Mouse (Mus musculus) liver, postnatal 0 days (tissue): ENCODE results near the gene Map2k3. TPM values are rescaled to one million over a fixed set of nuclear protein-coding genes. Genes with fewer than 3 reads are reported as not detected.

ENCODE experiments used
- ATAC-seq: fragments of 200-750 bp; cut with Nextera tagmentation; 2 replicates; pipeline ENCODE4 v1.8.0; 2017; ENCODE audit warnings: mild to moderate bottlenecking, moderate library complexity
- DNase-seq: peaks from one replicate; pipeline ENCODE4 v3.0.0-alpha.2; 2016
- H3K27ac ChIP-seq: fragments of 300-500 bp; sonication (generic); 2 replicates; pipeline ENCODE4 v1.5.1; 2014; ENCODE audit warnings: antibody characterized with exemption, moderate library complexity, mild to moderate bottlenecking, low read depth
- H3K27me3 ChIP-seq: fragments of 300-500 bp; sonication (generic); 2 replicates; pipeline ENCODE4 v1.6.1; 2014; ENCODE audit warnings: low read length, control low read depth, mixed read lengths; ENCODE audit not compliant: insufficient read depth
- H3K36me3 ChIP-seq: fragments of 300-500 bp; sonication (generic); replicated peaks from 2 replicates; pipeline ENCODE4 v1.6.1; 2014; ENCODE audit warnings: mild to moderate bottlenecking, control low read depth, low read length, moderate library complexity, mixed read lengths; ENCODE audit not compliant: insufficient read depth
- H3K4me1 ChIP-seq: fragments of 300-500 bp; sonication (generic); 2 replicates; pipeline ENCODE4 v1.6.1; 2014; ENCODE audit warnings: antibody characterized with exemption, mild to moderate bottlenecking, control low read depth; ENCODE audit not compliant: insufficient read depth
- H3K4me2 ChIP-seq: fragments of 300-500 bp; sonication (generic); 2 replicates; pipeline ENCODE4 v1.6.1; 2014; ENCODE audit warnings: low read depth, mild to moderate bottlenecking, low read length, moderate library complexity, mixed read lengths
- H3K4me3 ChIP-seq: fragments of 300-500 bp; sonication (generic); 2 replicates; pipeline ENCODE4 v1.5.1; 2014; ENCODE audit warnings: low read depth, low read length
- H3K9ac ChIP-seq: fragments of 300-500 bp; sonication (generic); replicated peaks from 2 replicates; pipeline ENCODE4 v1.6.1; 2014; ENCODE audit warnings: mild to moderate bottlenecking, moderate library complexity
- H3K9me3 ChIP-seq: fragments of 300-500 bp; sonication (generic); 2 replicates; pipeline ENCODE4 v1.6.1; 2016; ENCODE audit warnings: mild to moderate bottlenecking, control low read depth, low read length, mixed read lengths
- CTCF ChIP-seq: sonication (generic); IDR thresholded peaks from 2 replicates; pipeline ENCODE4 v1.5.1; 2016; ENCODE audit warnings: antibody characterized with exemption, low read depth
- EP300 ChIP-seq: IDR thresholded peaks from 2 replicates; pipeline ENCODE4 v1.6.1; 2016; ENCODE audit warnings: antibody characterized with exemption, low read depth, mild to moderate bottlenecking
- whole genome bisulfite sequencing: fragments of 180-500 bp; shearing (Covaris S2); extraction: QIAGEN DNeasy Blood & Tissue Kit; methylation state at CpG from one replicate; pipeline ENCODE4 v1.1.7; 2014; ENCODE audit not compliant: insufficient replicate concordance; 5-methylcytosine and 5-hydroxymethylcytosine counted together
- polyA plus RNA-seq: library from polyadenylated mRNA; unstranded; fragments of >200 nt; fragmentation: Nextera tagmentation; extraction: Ambion mirVana; gene quantifications from 2 replicates; pipeline ENCODE4 v1.2.1, GENCODE M21; 2015

Gene Map2k3
- polyA plus RNA-seq, 1 experiment from 2014 or later, result 66.5 TPM

DNA sequence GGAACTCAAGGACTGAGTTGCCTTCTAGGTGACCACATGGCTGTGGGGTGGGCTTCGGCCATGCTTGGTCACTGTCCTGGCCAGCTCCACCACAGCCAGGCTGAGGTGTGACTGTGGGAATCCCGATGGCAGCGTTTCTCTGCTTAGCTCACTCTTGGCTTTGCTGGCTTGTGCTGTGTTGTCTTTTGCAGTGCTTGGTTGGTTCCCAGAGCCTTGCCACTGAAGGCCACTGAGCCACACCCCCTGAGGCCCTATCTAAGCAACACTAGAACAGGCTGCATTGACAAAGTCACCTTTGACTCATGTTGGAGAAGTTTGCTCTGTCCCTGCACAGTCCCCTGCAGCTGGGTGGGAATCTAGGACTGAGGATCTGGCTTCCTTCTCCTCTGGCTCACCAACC lies 45.3 kb downstream of the Map2k3 start:
- ATAC-seq, result no peak
- H3K4me3 ChIP-seq, result no peak overlapping the region
- WGBS, result 44% methylated on average over 3 of the region's 3 CpGs
- H3K4me1 ChIP-seq, result peaks cover 2% of the 10 kb centered on the region; the same call in 1 of the 2 replicates
- no peaks in the 10 kb centered on the region for H3K36me3 ChIP-seq
- H3K4me2 ChIP-seq, result no peak overlapping the region
- no peak for DNase-seq
- no peak overlapping the region for H3K9ac ChIP-seq
- no peaks in the 10 kb centered on the region for H3K27me3 ChIP-seq
- no peaks in the 10 kb centered on the region for H3K9me3 ChIP-seq
- no peak for TF ChIP-seq CTCF
- TF ChIP-seq EP300, result no peak
- no peak overlapping the region for H3K27ac ChIP-seq

DNA sequence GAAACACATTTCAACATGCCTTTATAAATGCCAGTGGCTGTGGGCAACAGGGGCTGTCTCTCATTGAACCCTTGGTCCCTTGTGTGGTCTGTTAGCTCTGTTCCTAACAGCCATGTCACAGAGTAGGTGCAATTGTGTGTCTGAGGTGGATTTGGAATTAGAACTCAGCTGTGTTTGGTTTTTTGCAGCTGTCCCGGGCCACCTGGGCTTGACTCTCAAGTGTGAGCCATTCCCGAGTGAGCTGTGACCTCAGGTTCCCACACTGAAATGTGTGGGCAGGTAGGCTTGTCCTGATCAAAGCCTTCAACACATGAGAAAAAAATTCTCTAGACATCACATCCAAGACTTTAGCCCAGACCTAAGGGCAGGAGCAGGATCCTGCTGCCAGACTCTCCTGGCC lies 46.8 kb downstream of the Map2k3 start:
- DNase-seq (no peak), ATAC-seq (no peak)
- no peak overlapping the region for H3K27ac ChIP-seq
- H3K9ac ChIP-seq, result no peak overlapping the region
- H3K9me3 ChIP-seq, result no peaks in the 10 kb centered on the region
- peaks cover 2% of the 10 kb centered on the region; the same call in 1 of the 2 replicates for H3K4me1 ChIP-seq
- H3K4me2 ChIP-seq, result no peak overlapping the region
- no peaks in the 10 kb centered on the region for H3K27me3 ChIP-seq
- 87% methylated on average over 2 of the region's 2 CpGs for WGBS
- no peak overlapping the region for H3K4me3 ChIP-seq
- no peaks in the 10 kb centered on the region for H3K36me3 ChIP-seq
- TF ChIP-seq EP300 (no peak), CTCF (no peak)

DNA sequence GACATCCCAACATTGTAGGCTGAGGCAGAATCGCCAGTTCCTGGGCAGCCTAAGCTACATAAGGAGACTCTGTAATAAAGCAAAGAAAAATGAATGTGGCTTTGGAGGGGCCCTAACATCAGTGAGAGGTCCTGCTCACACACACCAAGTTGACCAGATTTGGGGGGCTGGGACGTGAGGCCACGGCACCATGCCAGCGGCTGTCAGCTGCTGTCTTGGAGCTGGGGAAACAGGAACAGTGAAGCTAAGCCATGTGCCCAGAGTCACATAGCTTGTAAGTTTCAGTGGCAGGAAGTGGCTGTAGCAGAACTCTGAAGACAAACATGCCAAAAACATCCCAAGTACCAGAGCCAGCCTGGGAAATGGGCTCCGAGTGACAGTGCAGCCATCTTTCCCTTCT lies 48.0 kb downstream of the Map2k3 start:
- peaks cover 2% of the 10 kb centered on the region; the same call in 1 of the 2 replicates for H3K4me1 ChIP-seq
- DNase-seq (no peak), ATAC-seq (no peak)
- no peaks in the 10 kb centered on the region for H3K36me3 ChIP-seq
- H3K27me3 ChIP-seq, result no peaks in the 10 kb centered on the region
- no peak overlapping the region for H3K4me3 ChIP-seq
- H3K9ac ChIP-seq, result no peak overlapping the region
- no peak for TF ChIP-seq CTCF
- no peak for TF ChIP-seq EP300
- WGBS, result 74% methylated on average over 5 of the region's 5 CpGs
- H3K27ac ChIP-seq, result no peak overlapping the region
- H3K9me3 ChIP-seq, result no peaks in the 10 kb centered on the region
- H3K4me2 ChIP-seq, result no peak overlapping the region

DNA sequence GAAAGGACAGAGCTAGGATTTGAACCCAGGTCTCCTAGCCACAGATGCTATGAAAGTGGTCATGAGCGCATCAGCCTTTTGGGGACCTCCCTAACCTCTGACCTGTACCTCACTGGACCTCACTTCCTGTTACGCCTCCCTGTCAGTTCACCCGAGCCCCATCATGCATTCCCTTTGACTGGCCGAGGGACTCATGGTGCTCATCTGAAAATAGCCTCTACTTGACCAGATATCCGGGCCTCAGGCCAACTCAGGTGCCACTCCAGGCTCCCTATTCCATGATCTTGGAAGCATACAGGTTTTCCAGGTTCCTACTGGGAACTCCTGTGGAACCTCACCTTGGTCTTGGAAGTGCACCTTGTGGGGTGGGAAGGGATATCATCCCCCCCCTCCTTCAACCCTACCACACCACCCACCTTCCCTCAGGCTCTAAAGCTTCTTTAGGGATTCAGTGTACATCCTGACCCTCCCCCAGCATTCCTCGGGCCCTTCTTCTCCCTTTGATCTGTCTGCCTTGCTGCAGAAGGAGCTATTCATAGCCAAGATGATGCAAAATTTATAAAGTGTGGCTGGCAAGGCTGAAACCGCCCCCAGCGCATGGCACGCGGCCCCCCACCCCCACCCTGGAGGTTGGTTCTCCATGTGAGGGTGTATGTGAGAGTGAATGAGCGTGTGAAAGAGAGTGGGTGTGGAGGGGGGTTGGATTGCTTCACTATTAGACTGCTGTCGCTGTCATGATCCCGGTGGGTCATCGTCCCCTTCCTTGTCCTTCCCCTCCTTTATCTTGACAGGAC lies 50.1 kb downstream of the Map2k3 start:
- Histone ChIP-seq H3K4me2 (no peak overlapping the region), H3K4me1 (no peaks in the 10 kb centered on the region), H3K27me3 (no peaks in the 10 kb centered on the region), H3K4me3 (no peak overlapping the region), H3K36me3 (no peaks in the 10 kb centered on the region), H3K9ac (no peak overlapping the region), H3K9me3 (no peaks in the 10 kb centered on the region), H3K27ac (no peak overlapping the region)
- TF ChIP-seq CTCF (no peak), EP300 (no peak)
- ATAC-seq (no peak), DNase-seq (no peak)
- 74% methylated on average over 14 of the region's 14 CpGs for WGBS

DNA sequence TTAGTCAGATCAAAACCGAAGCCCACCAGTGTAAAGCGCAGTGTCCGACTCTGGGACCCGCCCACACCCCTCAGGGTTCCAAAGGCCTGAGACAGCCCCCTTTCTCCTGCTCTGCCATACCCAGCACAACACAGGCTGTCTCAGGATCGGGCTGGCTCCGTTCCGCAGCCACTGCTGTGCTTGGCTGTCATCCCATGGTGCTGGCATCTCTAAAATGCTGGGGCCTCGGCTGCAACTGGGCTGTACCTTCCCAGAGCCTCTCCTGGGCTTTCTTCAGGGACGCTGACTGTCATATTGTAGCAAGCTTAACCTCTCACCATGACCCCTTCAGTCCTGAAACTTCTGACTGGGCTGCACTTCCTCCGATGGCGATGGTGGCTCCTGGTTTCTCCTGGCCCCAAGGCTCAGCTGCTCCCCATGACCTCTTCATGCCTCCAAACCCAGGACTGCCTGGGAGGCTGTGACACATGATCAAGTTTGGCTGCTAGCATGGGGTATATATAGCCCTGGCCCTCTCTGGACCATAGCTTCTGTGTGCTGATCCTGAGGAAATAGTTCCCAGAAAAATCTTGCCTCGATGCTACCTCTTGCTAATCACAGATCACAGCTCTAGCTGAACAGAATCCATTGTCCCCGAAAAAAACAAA lies 53.2 kb downstream of the Map2k3 start:
- no peak for DNase-seq
- Histone ChIP-seq H3K4me3 (no peak overlapping the region), H3K27ac (no peak overlapping the region), H3K4me1 (no peaks in the 10 kb centered on the region), H3K27me3 (no peaks in the 10 kb centered on the region), H3K36me3 (no peaks in the 10 kb centered on the region), H3K4me2 (no peak overlapping the region), H3K9ac (no peak overlapping the region), H3K9me3 (no peaks in the 10 kb centered on the region)
- TF ChIP-seq EP300 (no peak), CTCF (no peak)
- no peak for ATAC-seq
- WGBS, result 76% methylated on average over 13 of the region's 13 CpGs

DNA sequence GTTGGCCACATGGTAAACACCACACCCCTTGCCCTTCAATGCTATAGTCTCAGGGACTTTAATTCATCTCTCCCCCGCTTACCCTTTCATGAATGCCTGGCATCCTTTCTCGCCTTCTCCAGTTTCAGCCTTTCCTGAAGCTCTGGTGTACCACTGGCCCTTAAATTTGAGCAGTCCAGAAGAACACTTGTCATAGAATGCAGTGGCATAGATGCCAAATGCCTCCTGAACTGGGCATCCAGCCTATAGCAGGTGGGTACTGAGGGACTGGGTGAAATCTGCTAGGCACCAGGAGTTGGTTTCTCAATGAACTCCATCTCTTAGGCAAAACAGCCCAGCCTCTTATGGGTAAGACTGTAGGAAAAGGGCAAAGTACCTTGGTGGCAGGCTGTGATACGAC lies 58.6 kb downstream of the Map2k3 start:
- H3K9me3 ChIP-seq, result no peaks in the 10 kb centered on the region
- H3K4me3 ChIP-seq, result no peak overlapping the region
- DNase-seq (no peak), ATAC-seq (no peak)
- no peaks in the 10 kb centered on the region for H3K27me3 ChIP-seq
- TF ChIP-seq CTCF (no peak), EP300 (no peak)
- no peaks in the 10 kb centered on the region for H3K36me3 ChIP-seq
- H3K4me2 ChIP-seq, result no peak overlapping the region
- 64% methylated on average over 3 of the region's 3 CpGs for WGBS
- no peak overlapping the region for H3K9ac ChIP-seq
- H3K27ac ChIP-seq, result no peak overlapping the region
- H3K4me1 ChIP-seq, result no peaks in the 10 kb centered on the region

Other genes with a start within 250 kb of the Map2k3 start
- 4.2 and 4.6 TPM in 2 replicates for gene Llgl1, start 232.3 kb upstream of the Map2k3 start, polyA plus RNA-seq
- gene Flii, start 204.8 kb upstream of the Map2k3 start, polyA plus RNA-seq, result 23.3 and 23.4 TPM in 2 replicates
- gene Mief2, start 203.6 kb upstream of the Map2k3 start, polyA plus RNA-seq, result 4.5 and 4.9 TPM in 2 replicates
- gene Top3a, start 154.7 kb upstream of the Map2k3 start, polyA plus RNA-seq, result 2.5 and 3.2 TPM in 2 replicates
- 1.9 and 2.0 TPM in 2 replicates for gene Smcr8, start 154.5 kb upstream of the Map2k3 start, polyA plus RNA-seq
- gene Shmt1, start 120.3 kb upstream of the Map2k3 start, polyA plus RNA-seq, result 100 and 103 TPM in 2 replicates
- 16.4 TPM in 2 replicates for gene Dhrs7b, start 101.4 kb upstream of the Map2k3 start, polyA plus RNA-seq
- gene Tmem11, start 52.8 kb upstream of the Map2k3 start, polyA plus RNA-seq, result 26.7 and 28.8 TPM in 2 replicates
- gene Natd1, start 17.3 kb upstream of the Map2k3 start, polyA plus RNA-seq, result 6.0 and 6.2 TPM in 2 replicates
- gene Kcnj12, start 90.5 kb downstream of the Map2k3 start, polyA plus RNA-seq, result 0.18 TPM in 1 of 2 replicates, not detected in the other
- 8.1 and 9.4 TPM in 2 replicates for gene Tnfrsf13b, start 194.7 kb downstream of the Map2k3 start, polyA plus RNA-seq
- gene Usp22, start 243.0 kb downstream of the Map2k3 start, polyA plus RNA-seq, result 8.7 and 10.0 TPM in 2 replicates